Mouse (Mus musculus) myocyte (in vitro differentiated cells): ENCODE data around the gene Olfr131. TPM values are rescaled to one million over a fixed set of nuclear protein-coding genes. Genes with fewer than 3 reads are reported as not detected.
"Not testable (repeated sequence)": the region's sequence is repeated elsewhere in the genome, so short reads cannot be mapped to it uniquely, and the experiment has no call there.

Source experiments
- H3K27me3 ChIP-seq: one replicate; pipeline ENCODE4 v1.6.1; 2011; ENCODE audit not compliant: control insufficient read depth, insufficient read depth, insufficient read length
- H3K36me3 ChIP-seq: one replicate; pipeline ENCODE4 v1.6.1; 2011; ENCODE audit not compliant: control insufficient read depth, insufficient read depth
- H3K4me2 ChIP-seq: one replicate; pipeline ENCODE4 v1.6.1; 2011; ENCODE audit warnings: low read depth, control low read depth
- H3K4me3 ChIP-seq: one replicate; pipeline ENCODE4 v1.5.1; 2011; ENCODE audit warnings: mild to moderate bottlenecking, control low read depth, moderate library complexity
- H3K79me2 ChIP-seq: one replicate; pipeline ENCODE4 v1.6.1; 2011; ENCODE audit not compliant: control insufficient read depth, insufficient read depth
- H3ac ChIP-seq: one replicate; pipeline ENCODE4 v1.6.1; 2011; ENCODE audit not compliant: control insufficient read depth, insufficient read length
- CEBPB ChIP-seq: IDR thresholded peaks from 2 replicates; pipeline ENCODE4 v1.6.1; 2011; ENCODE audit warnings: mild to moderate bottlenecking, moderate library complexity; ENCODE audit not compliant: poor library complexity, insufficient read depth, severe bottlenecking
- E2F4 ChIP-seq: IDR thresholded peaks from one replicate; pipeline ENCODE4 v1.6.1; 2011; ENCODE audit warnings: mild to moderate bottlenecking, control low read depth, moderate library complexity; ENCODE audit not compliant: insufficient read depth
- MAX ChIP-seq: IDR thresholded peaks from one replicate; pipeline ENCODE4 v1.6.1; 2011; ENCODE audit warnings: low read depth, mild to moderate bottlenecking, control low read depth
- MYOD1 ChIP-seq, 3 experiments: IDR thresholded peaks; one replicate each; pipeline ENCODE4 v1.6.1; 2011; ENCODE audit warnings: control low read depth in 2 of 3, low read depth in 2 of 3, mild to moderate bottlenecking in 2 of 3, moderate library complexity in 1 of 3; ENCODE audit not compliant: insufficient read length in 2 of 3, control insufficient read depth in 1 of 3
- MYOG ChIP-seq, 3 experiments: IDR thresholded peaks; one replicate each; pipeline ENCODE4 v1.6.1; 2011; ENCODE audit warnings: control low read depth in 2 of 3, low read depth in 2 of 3, mild to moderate bottlenecking in 2 of 3; ENCODE audit not compliant: insufficient read length in 2 of 3, control insufficient read depth in 1 of 3, insufficient read depth in 1 of 3
- POLR2A ChIP-seq: IDR thresholded peaks from one replicate; pipeline ENCODE4 v1.6.1; 2011; ENCODE audit warnings: low read depth, mild to moderate bottlenecking, control low read depth, moderate library complexity; ENCODE audit not compliant: insufficient read length
- POLR2AphosphoS2 ChIP-seq: IDR thresholded peaks from one replicate; pipeline ENCODE4 v1.6.1; 2011; ENCODE audit warnings: low read depth, control low read depth; ENCODE audit not compliant: insufficient read length
- REST ChIP-seq: IDR thresholded peaks from one replicate; pipeline ENCODE4 v1.6.1; 2011; ENCODE audit warnings: mild to moderate bottlenecking, control low read depth, moderate library complexity; ENCODE audit not compliant: insufficient read depth, insufficient read length
- SRF ChIP-seq: IDR thresholded peaks from one replicate; pipeline ENCODE4 v1.6.1; 2011; ENCODE audit warnings: low read depth; ENCODE audit not compliant: control insufficient read depth, insufficient read length
- TCF12 ChIP-seq: IDR thresholded peaks from one replicate; pipeline ENCODE4 v1.6.1; 2011; ENCODE audit warnings: mild to moderate bottlenecking, control low read depth; ENCODE audit not compliant: poor library complexity, insufficient read depth, severe bottlenecking
- TCF3 ChIP-seq: IDR thresholded peaks from one replicate; pipeline ENCODE4 v1.6.1; 2011; ENCODE audit warnings: low read depth, control low read depth; ENCODE audit not compliant: insufficient read length
- USF1 ChIP-seq: IDR thresholded peaks from one replicate; pipeline ENCODE4 v1.6.1; 2011; ENCODE audit warnings: low read depth, mild to moderate bottlenecking, control low read depth, moderate library complexity
- polyA plus RNA-seq: library from polyadenylated mRNA; unstranded; fragments of >200 nt; fragmentation: generic; extraction: Trizol; gene quantifications from one replicate; pipeline ENCODE4 v1.2.1, GENCODE M21; 2012; ENCODE audit warnings: missing spikeins

Olfr131 gene
- polyA plus RNA-seq, result not detected

- Histone ChIP-seq H3K79me2 (no peaks in the 10 kb centered on the region), H3K36me3 (no peaks in the 10 kb centered on the region), H3ac (no peak within 1 kb of the TSS), H3K4me2 (no peak within 1 kb of the TSS), H3K27me3 (no peaks in the 10 kb centered on the region), H3K4me3 (no peak within 1 kb of the TSS)
- TF ChIP-seq MYOD1 (IDR thresholded peaks at IDR 0.05; ENCODE audit: control insufficient read depth in 1 of 3, insufficient read length in 2 of 3, low read depth in 2 of 3) (no peak), TCF3 (no peak), MYOG (IDR thresholded peaks at IDR 0.05; ENCODE audit: control insufficient read depth in 1 of 3, insufficient read depth in 1 of 3, insufficient read length in 2 of 3, low read depth in 2 of 3) (no peak), POLR2AphosphoS2 (no peak), CEBPB (no peak), TCF12 (no peak), REST (no peak)
Observed at GRCm38 (mm10) chr17:38088593-38088992, at the start of gene Olfr131. Gene Olfr131 (minus strand): TSS chr17:38088693.

- Histone ChIP-seq H3ac (no peak within 1 kb of the TSS), H3K36me3 (no peaks in the 10 kb centered on the region), H3K79me2 (no peaks in the 10 kb centered on the region), H3K4me3 (no peak within 1 kb of the TSS), H3K27me3 (no peaks in the 10 kb centered on the region), H3K4me2 (no peak within 1 kb of the TSS)
- no peak for TF ChIP-seq TCF12
- no peak for TF ChIP-seq SRF
- TF ChIP-seq MYOG (IDR thresholded peaks at IDR 0.05; ENCODE audit: control insufficient read depth in 1 of 3, insufficient read depth in 1 of 3, insufficient read length in 2 of 3, low read depth in 2 of 3), result no peak
- TF ChIP-seq POLR2A, result no peak
- no peak for TF ChIP-seq POLR2AphosphoS2
- no peak for TF ChIP-seq TCF3
- TF ChIP-seq MAX, result no peak
- no peak for TF ChIP-seq MYOD1 (IDR thresholded peaks at IDR 0.05; ENCODE audit: control insufficient read depth in 1 of 3, insufficient read length in 2 of 3, low read depth in 2 of 3)
- TF ChIP-seq USF1, result no peak
- TF ChIP-seq CEBPB, result no peak
- TF ChIP-seq REST, result no peak
- no peak for TF ChIP-seq E2F4
Observed at GRCm38 (mm10) chr17:38134426-38134825, 45.9 kb upstream of the Olfr131 start, which contains the start of gene Olfr132. Gene Olfr132 (minus strand): TSS chr17:38134526.

- not testable (repeated sequence) for H3ac ChIP-seq, H3K4me3 ChIP-seq, H3K36me3 ChIP-seq, H3K27me3 ChIP-seq, H3K4me2 ChIP-seq, H3K79me2 ChIP-seq
Observed at GRCm38 (mm10) chr17:38125371-38125770, 36.9 kb upstream of the Olfr131 start.

- not testable (repeated sequence) for H3K79me2 ChIP-seq, H3K27me3 ChIP-seq, H3K4me2 ChIP-seq, H3K36me3 ChIP-seq, H3ac ChIP-seq, H3K4me3 ChIP-seq
Observed at GRCm38 (mm10) chr17:38124199-38124598, 35.7 kb upstream of the Olfr131 start.

- Histone ChIP-seq H3K36me3 (no peaks in the 10 kb centered on the region), H3ac (no peak overlapping the region), H3K4me2 (no peak overlapping the region)
Observed at GRCm38 (mm10) chr17:38082364-38082763, 6.1 kb downstream of the Olfr131 start.

More at GRCm38 (mm10) chr17:38082364-38082763, 6.1 kb downstream of the Olfr131 start:
- Histone ChIP-seq H3K27me3 (no peaks in the 10 kb centered on the region), H3K79me2 (no peaks in the 10 kb centered on the region), H3K4me3 (no peak overlapping the region)
- TF ChIP-seq POLR2AphosphoS2, result no peak
- no peak for TF ChIP-seq MYOG (IDR thresholded peaks at IDR 0.05; ENCODE audit: control insufficient read depth in 1 of 3, insufficient read depth in 1 of 3, insufficient read length in 2 of 3, low read depth in 2 of 3)
- no peak for TF ChIP-seq E2F4
- no peak for TF ChIP-seq REST
- TF ChIP-seq TCF3, result no peak
- no peak for TF ChIP-seq CEBPB
- no peak for TF ChIP-seq TCF12
- TF ChIP-seq MYOD1 (IDR thresholded peaks at IDR 0.05; ENCODE audit: control insufficient read depth in 1 of 3, insufficient read length in 2 of 3, low read depth in 2 of 3), result no peak
- TF ChIP-seq MAX, result no peak
- no peak for TF ChIP-seq SRF
- TF ChIP-seq USF1, result no peak
- TF ChIP-seq POLR2A, result no peak
